Mouse (Mus musculus) E14TG2a.4 (cell line): ENCODE data around the gene Gtf2f1.

Source experiments
- CTCF ChIP-seq: conservative IDR thresholded peaks from 2 replicates; pipeline ENCODE4 v1.5.1; 2014; ENCODE audit warnings: low read length
- NANOG ChIP-seq: IDR thresholded peaks from 2 replicates; pipeline ENCODE4 v1.6.1; 2014; ENCODE audit warnings: borderline replicate concordance, low read length, mixed read lengths

DNA sequence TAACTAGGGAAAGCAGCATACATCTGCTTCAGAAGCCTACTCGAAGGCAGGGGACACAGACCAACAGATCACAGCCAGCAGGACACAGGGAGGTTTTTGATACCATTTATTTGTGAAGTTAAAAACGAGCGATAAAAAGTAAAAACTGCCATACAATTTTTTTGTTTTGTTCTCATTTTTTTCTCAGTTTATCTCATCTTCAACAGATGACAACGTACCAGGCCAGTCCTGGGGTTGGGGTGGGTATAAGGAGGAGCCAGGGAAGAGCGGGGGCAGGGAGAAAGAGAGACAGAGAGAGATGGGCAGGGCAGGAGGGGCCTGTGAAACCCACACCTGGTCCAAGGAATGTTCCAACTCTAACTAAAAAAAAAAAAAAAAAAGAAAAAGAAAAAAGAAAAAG, 9.9 kb upstream of the Gtf2f1 start:
- TF ChIP-seq CTCF (no peak), NANOG (no peak)
